Mouse (Mus musculus) right cerebral cortex, postnatal 25 days (tissue): Measurements from ENCODE around the gene Polr2j.

Source experiments
- DNase-seq: peaks from one replicate; pipeline ENCODE4 v3.0.0; 2022

Gene Polr2j

DNA sequence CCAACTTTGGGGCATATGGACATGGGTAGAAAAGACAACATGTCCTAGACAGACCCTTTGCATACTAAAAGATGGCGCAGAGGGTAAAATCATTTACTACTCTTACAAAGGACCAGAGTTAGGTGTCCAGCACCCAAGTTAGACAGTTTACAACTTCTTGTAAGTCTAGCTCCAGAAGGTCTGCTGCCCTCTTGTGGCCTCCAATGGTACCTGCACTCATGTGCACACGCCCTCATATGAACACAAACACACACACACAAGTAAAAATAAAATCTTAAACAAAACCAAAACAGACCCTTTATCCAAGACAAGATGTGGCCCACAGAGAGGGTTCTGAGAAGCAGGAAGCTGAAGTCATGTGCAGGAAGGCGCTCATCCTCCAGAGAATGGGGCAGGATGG is 51.6 kb downstream of the Polr2j start:
- DNase-seq, result no peak

GRCm38 (mm10) chr5:136169626-136170511 is 53.4 kb downstream of the Polr2j start:
- DNase-seq, result peak; percentile 56

GRCm38 (mm10) chr5:136170512-136171362 is 54.3 kb downstream of the Polr2j start, which contains the start of gene Orai2:
Orai2 (minus strand) TSS chr5:136170713.
- DNase-seq, result peak; percentile 88

- no peak for DNase-seq
Observed at GRCm38 (mm10) chr5:136171363-136172341, 55.2 kb downstream of the Polr2j start.
